9 mouse cellular contexts compared by ENCODE assay signal in the genomic region with DNA sequence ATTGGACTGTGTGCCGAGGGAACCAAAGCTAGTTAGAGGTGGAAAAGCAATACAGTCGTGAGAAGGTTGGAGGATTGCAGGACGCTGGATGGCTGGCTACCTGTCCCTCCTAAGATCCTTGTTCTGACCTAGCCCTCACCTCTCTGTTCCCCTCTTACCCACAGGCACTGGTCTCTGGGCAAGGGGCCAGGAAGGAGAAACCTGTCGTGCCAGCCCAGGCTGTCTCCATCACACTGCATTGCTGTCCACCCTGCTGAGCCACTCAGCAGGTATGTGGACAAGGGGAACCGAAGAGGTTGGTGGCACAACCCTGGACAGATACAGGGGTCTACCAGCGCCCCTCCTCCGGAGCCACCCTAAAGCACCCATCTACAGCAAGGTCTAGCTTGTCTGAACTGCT. TPM values are rescaled to one million over a fixed set of nuclear protein-coding genes. Genes with fewer than 3 reads are reported as not detected.
DNase-seq lines count a peak whose midpoint lies in the region; ATAC-seq and TF ChIP-seq lines count a peak whose summit lies in the region.
"Had no signal": no experiment of that assay in that cellular context is flagged by ENCODE, and none has a peak within 500 bp of the region (broad histone marks: within the 10 kb centered on the region; RNA-seq: fewer than 3 reads in every experiment).

No protein-coding gene starts in this region.

- no peak overlapping the region for H3K4me3 ChIP-seq in limb, embryonic 15.5 days
- no peak overlapping the region for H3K4me3 ChIP-seq in limb, embryonic 10.5 days
- no peak overlapping the region for H3K4me3 ChIP-seq in forebrain, embryonic 15.5 days
- H3K4me3 ChIP-seq in kidney, embryonic 16.5 days (ENCODE audit: low read length), result no peak overlapping the region
- H3K4me3 ChIP-seq in small intestine, adult 2 months (ENCODE audit: low read depth, low read length), result no peak overlapping the region

- intact Hi-C loops in left cerebral cortex, postnatal 25 days (cut with DNase I), result no loop called here

- 60% methylated on average over 7 of the region's 7 CpGs for WGBS in limb, embryonic 15.5 days
- 81% methylated on average over 7 of the region's 7 CpGs for WGBS in limb, embryonic 10.5 days
- WGBS in forebrain, embryonic 15.5 days, result 70% methylated on average over 7 of the region's 7 CpGs
- 70% methylated on average over 7 of the region's 7 CpGs for WGBS in kidney, embryonic 16.5 days
- WGBS in small intestine, adult 2 months, result 41% methylated on average over 7 of the region's 7 CpGs

- TF ChIP-seq POLR2A in small intestine, adult 2 months (IDR thresholded peaks at IDR 0.05; ENCODE audit: low read depth, low read length), result no peak

- no peak overlapping the region for H3K4me2 ChIP-seq in limb, embryonic 15.5 days
- H3K4me2 ChIP-seq in forebrain, embryonic 15.5 days (replicated peaks), result peak overlapping the region; percentile 44
- no peak overlapping the region; the same call in 1 of the 2 replicates for H3K4me2 ChIP-seq in kidney, embryonic 16.5 days (replicated peaks; ENCODE audit: low read depth, low read length)

- ATAC-seq in limb, embryonic 15.5 days (ENCODE audit: insufficient number of reproducible peaks, low FRiP score, low TSS enrichment, low read depth), result no peak
- peak; percentile 15 for ATAC-seq in forebrain, embryonic 15.5 days (replicated peaks)
- ATAC-seq in kidney, embryonic 16.5 days (ENCODE audit: low FRiP score, low TSS enrichment), result 0 out of 2 replicates have a peak, but pooled peaks have one; percentile 33
- no peak for ATAC-seq in erythroid progenitor cell, adult 5-6 weeks (replicated peaks; ENCODE audit: low FRiP score, poor library complexity, severe bottlenecking)

- no peak overlapping the region for H3K9ac ChIP-seq in limb, embryonic 15.5 days
- peak overlapping the region; percentile 28 for H3K9ac ChIP-seq in forebrain, embryonic 15.5 days (replicated peaks)
- H3K9ac ChIP-seq in kidney, embryonic 16.5 days (replicated peaks; ENCODE audit: low read length), result no peak overlapping the region

- H3K27ac ChIP-seq in limb, embryonic 15.5 days, result peak overlapping the region; percentile 27; the same call in 1 of the 2 replicates
- H3K27ac ChIP-seq in limb, embryonic 10.5 days, result no peak overlapping the region
- H3K27ac ChIP-seq in forebrain, embryonic 15.5 days (replicated peaks), result peak overlapping the region; percentile 57
- peak overlapping the region; percentile 31 for H3K27ac ChIP-seq in kidney, embryonic 16.5 days (ENCODE audit: low read length)
- H3K27ac ChIP-seq in small intestine, adult 2 months (ENCODE audit: insufficient read depth, low read depth, low read length), result peak overlapping the region; percentile 32

- no peaks in the 10 kb centered on the region for H3K36me3 ChIP-seq in limb, embryonic 15.5 days
- no peaks in the 10 kb centered on the region for H3K36me3 ChIP-seq in limb, embryonic 10.5 days
- no peaks in the 10 kb centered on the region for H3K36me3 ChIP-seq in forebrain, embryonic 15.5 days
- H3K36me3 ChIP-seq in kidney, embryonic 16.5 days (ENCODE audit: insufficient read depth, low read length), result no peaks in the 10 kb centered on the region
- H3K36me3 ChIP-seq in small intestine, adult 2 months (ENCODE audit: control insufficient read depth, insufficient read depth, low read length), result no peaks in the 10 kb centered on the region

- H3K4me1 ChIP-seq in limb, embryonic 15.5 days, result no peaks in the 10 kb centered on the region
- H3K4me1 ChIP-seq in limb, embryonic 10.5 days, result peaks cover 5% of the 10 kb centered on the region; the same call in 1 of the 2 replicates
- peaks cover 13% of the 10 kb centered on the region for H3K4me1 ChIP-seq in forebrain, embryonic 15.5 days
- H3K4me1 ChIP-seq in kidney, embryonic 16.5 days (ENCODE audit: insufficient read depth, low read length), result peaks cover 23% of the 10 kb centered on the region
- H3K4me1 ChIP-seq in small intestine, adult 2 months (ENCODE audit: control insufficient read depth, insufficient read depth, insufficient read length, low read length), result peaks cover 13% of the 10 kb centered on the region; the same call in 1 of the 2 replicates

- no peaks in the 10 kb centered on the region for H3K9me3 ChIP-seq in limb, embryonic 15.5 days
- H3K9me3 ChIP-seq in limb, embryonic 10.5 days (replicated peaks), result no peaks in the 10 kb centered on the region
- H3K9me3 ChIP-seq in forebrain, embryonic 15.5 days, result no peaks in the 10 kb centered on the region
- H3K9me3 ChIP-seq in kidney, embryonic 16.5 days (ENCODE audit: low read length), result no peaks in the 10 kb centered on the region

- H3K27me3 ChIP-seq in limb, embryonic 15.5 days, result no peaks in the 10 kb centered on the region
- no peaks in the 10 kb centered on the region for H3K27me3 ChIP-seq in limb, embryonic 10.5 days (ENCODE audit: low read depth, poor library complexity, severe bottlenecking)
- H3K27me3 ChIP-seq in forebrain, embryonic 15.5 days, result no peaks in the 10 kb centered on the region
- H3K27me3 ChIP-seq in kidney, embryonic 16.5 days (ENCODE audit: insufficient read depth, low read length), result no peaks in the 10 kb centered on the region
- no peaks in the 10 kb centered on the region for H3K27me3 ChIP-seq in small intestine, adult 2 months (ENCODE audit: control insufficient read depth, insufficient read depth, low read length)

- TF ChIP-seq CTCF in small intestine, adult 2 months (IDR thresholded peaks at IDR 0.05; ENCODE audit: extremely low read depth, insufficient read length, insufficient replicate concordance, low read depth, low read length), result no peak

- no peak for DNase-seq in limb, embryonic 10.5 days (ENCODE audit: low spot score)
- DNase-seq in adrenal gland, postnatal 10 days, result no peak
- DNase-seq in left cerebral cortex, postnatal 25 days (ENCODE audit: low spot score in 2 of 2), result no peak

RNA-seq across cellular contexts. Expression of gene Zbtb32, which starts 1.9 kb away (rescaled TPM):
- polyA plus RNA-seq in limb, embryonic 15.5 days (2015; fragmentation: Nextera tagmentation; extraction: Ambion mirVana), result 3.0 and 4.2 TPM in 2 replicates
- polyA plus RNA-seq in limb, embryonic 10.5 days (2016; fragmentation: Nextera tagmentation; extraction: Ambion mirVana), result 0.15 and 0.45 TPM in 2 replicates
- 0.33 and 0.50 TPM in 2 replicates for polyA plus RNA-seq in forebrain, embryonic 15.5 days (2015; fragmentation: Nextera tagmentation; extraction: Ambion mirVana)
- 0.77 and 1.3 TPM in 2 replicates for polyA plus RNA-seq in kidney, embryonic 16.5 days (2015; fragmentation: Nextera tagmentation; extraction: Ambion mirVana)
- polyA plus RNA-seq in small intestine, adult 2 months (2012; rRNA removed), result 0.52 and 1.6 TPM in 2 replicates
- under 1 TPM; 0.18 to 0.27 TPM for total RNA-seq in adrenal gland, postnatal 10 days (2021)
- total RNA-seq in erythroid progenitor cell, adult 5-6 weeks (2015; ENCODE audit: low replicate concordance), result not detected in 2 replicates
- total RNA-seq in erythroid progenitor cell, adult 5-6 weeks (2017; ENCODE audit: low replicate concordance), result 0.39 TPM in 1 of 2 replicates, not detected in the other
- not detected for total RNA-seq in left cerebral cortex, postnatal 25 days (2021)

RNA-seq across cellular contexts. Expression of gene Upk1a, which starts 12.0 kb away (rescaled TPM):
- 0.45 and 0.58 TPM in 2 replicates for polyA plus RNA-seq in limb, embryonic 15.5 days (2015; fragmentation: Nextera tagmentation; extraction: Ambion mirVana)
- polyA plus RNA-seq in limb, embryonic 10.5 days (2016; fragmentation: Nextera tagmentation; extraction: Ambion mirVana), result 7.9 and 8.2 TPM in 2 replicates
- polyA plus RNA-seq in forebrain, embryonic 15.5 days (2015; fragmentation: Nextera tagmentation; extraction: Ambion mirVana), result 0.11 and 0.47 TPM in 2 replicates
- polyA plus RNA-seq in kidney, embryonic 16.5 days (2015; fragmentation: Nextera tagmentation; extraction: Ambion mirVana), result 7.9 and 13.0 TPM in 2 replicates
- 7.6 and 8.2 TPM in 2 replicates for polyA plus RNA-seq in small intestine, adult 2 months (2012; rRNA removed)
- total RNA-seq in adrenal gland, postnatal 10 days (2021), result under 1 TPM; 0.33 to 0.48 TPM
- not detected in 2 replicates for total RNA-seq in erythroid progenitor cell, adult 5-6 weeks (2015; ENCODE audit: low replicate concordance)
- total RNA-seq in erythroid progenitor cell, adult 5-6 weeks (2017; ENCODE audit: low replicate concordance), result 2.7 TPM in 1 of 2 replicates, not detected in the other
- under 1 TPM; 0.23 to 0.50 TPM for total RNA-seq in left cerebral cortex, postnatal 25 days (2021)

RNA-seq across cellular contexts. Expression of gene Kmt2b, which starts 12.1 kb away (rescaled TPM):
- 7.3 and 8.1 TPM in 2 replicates for polyA plus RNA-seq in limb, embryonic 15.5 days (2015; fragmentation: Nextera tagmentation; extraction: Ambion mirVana)
- 10.2 and 10.6 TPM in 2 replicates for polyA plus RNA-seq in limb, embryonic 10.5 days (2016; fragmentation: Nextera tagmentation; extraction: Ambion mirVana)
- polyA plus RNA-seq in forebrain, embryonic 15.5 days (2015; fragmentation: Nextera tagmentation; extraction: Ambion mirVana), result 10.4 and 12.0 TPM in 2 replicates
- polyA plus RNA-seq in kidney, embryonic 16.5 days (2015; fragmentation: Nextera tagmentation; extraction: Ambion mirVana), result 7.8 and 9.0 TPM in 2 replicates
- polyA plus RNA-seq in small intestine, adult 2 months (2012; rRNA removed), result 21.4 and 38.1 TPM in 2 replicates
- 10 to 100 TPM; 34.9 to 48.7 TPM for total RNA-seq in adrenal gland, postnatal 10 days (2021)
- 155 and 163 TPM in 2 replicates for total RNA-seq in erythroid progenitor cell, adult 5-6 weeks (2015; ENCODE audit: low replicate concordance)
- total RNA-seq in erythroid progenitor cell, adult 5-6 weeks (2017; ENCODE audit: low replicate concordance), result 47.9 and 48.0 TPM in 2 replicates
- total RNA-seq in left cerebral cortex, postnatal 25 days (2021), result 10 to 100 TPM; 46.4 to 50.4 TPM

RNA-seq across cellular contexts. Expression of gene Cox6b1, which starts 25.3 kb away (rescaled TPM):
- 739 and 763 TPM in 2 replicates for polyA plus RNA-seq in limb, embryonic 15.5 days (2015; fragmentation: Nextera tagmentation; extraction: Ambion mirVana)
- 776 and 820 TPM in 2 replicates for polyA plus RNA-seq in limb, embryonic 10.5 days (2016; fragmentation: Nextera tagmentation; extraction: Ambion mirVana)
- polyA plus RNA-seq in forebrain, embryonic 15.5 days (2015; fragmentation: Nextera tagmentation; extraction: Ambion mirVana), result 899 and 915 TPM in 2 replicates
- 1,049 TPM in 2 replicates for polyA plus RNA-seq in kidney, embryonic 16.5 days (2015; fragmentation: Nextera tagmentation; extraction: Ambion mirVana)
- 459 and 585 TPM in 2 replicates for polyA plus RNA-seq in small intestine, adult 2 months (2012; rRNA removed)
- total RNA-seq in adrenal gland, postnatal 10 days (2021), result 1,000 to 10,000 TPM; 3,012 to 3,285 TPM
- total RNA-seq in erythroid progenitor cell, adult 5-6 weeks (2015; ENCODE audit: low replicate concordance), result 152 and 165 TPM in 2 replicates
- total RNA-seq in erythroid progenitor cell, adult 5-6 weeks (2017; ENCODE audit: low replicate concordance), result 128 and 263 TPM in 2 replicates
- 100 to 1,000 TPM; 721 to 744 TPM for total RNA-seq in left cerebral cortex, postnatal 25 days (2021)

RNA-seq across cellular contexts. Expression of gene Etv2, which starts 35.0 kb away (rescaled TPM):
- not detected in 2 replicates for polyA plus RNA-seq in limb, embryonic 15.5 days (2015; fragmentation: Nextera tagmentation; extraction: Ambion mirVana)
- 1.3 and 2.5 TPM in 2 replicates for polyA plus RNA-seq in limb, embryonic 10.5 days (2016; fragmentation: Nextera tagmentation; extraction: Ambion mirVana)
- polyA plus RNA-seq in forebrain, embryonic 15.5 days (2015; fragmentation: Nextera tagmentation; extraction: Ambion mirVana), result not detected in 2 replicates
- polyA plus RNA-seq in kidney, embryonic 16.5 days (2015; fragmentation: Nextera tagmentation; extraction: Ambion mirVana), result not detected in 2 replicates
- 0.11 TPM in 1 of 2 replicates, not detected in the other for polyA plus RNA-seq in small intestine, adult 2 months (2012; rRNA removed)
- total RNA-seq in adrenal gland, postnatal 10 days (2021), result not detected
- not detected in 2 replicates for total RNA-seq in erythroid progenitor cell, adult 5-6 weeks (2015; ENCODE audit: low replicate concordance)
- not detected in 2 replicates for total RNA-seq in erythroid progenitor cell, adult 5-6 weeks (2017; ENCODE audit: low replicate concordance)
- not detected for total RNA-seq in left cerebral cortex, postnatal 25 days (2021)
- polyA plus RNA-seq: intestine, embryonic 14.5 days had no signal

Comparison
In these comparisons a context has a peak if more than half of its experiments do, and no peak if none do; other contexts are left out.
1. ATAC-seq: peak in forebrain, embryonic 15.5 days (single experiment) and kidney, embryonic 16.5 days (single experiment); none in limb, embryonic 15.5 days (single experiment) and erythroid progenitor cell, adult 5-6 weeks (single experiment).